In genomic region chr8:105157555-105157954, GRCm38 (mm10) we compare ENCODE assay signal across 9 mouse cellular contexts. TPM values are rescaled to one million over a fixed set of nuclear protein-coding genes. Genes with fewer than 3 reads are reported as not detected.
DNase-seq lines count a peak whose midpoint lies in the region; TF ChIP-seq lines count a peak whose summit lies in the region.
"Had no signal": no experiment of that assay in that cellular context is flagged by ENCODE, and none has a peak within 500 bp of the region (broad histone marks: within the 10 kb centered on the region; RNA-seq: fewer than 3 reads in every experiment).

No protein-coding gene starts in this region.

- H3K27me3 ChIP-seq in C2C12 (ENCODE audit: control insufficient read depth, insufficient read depth, insufficient read length) = no peaks in the 10 kb centered on the region

- peak; percentile 89 for DNase-seq in heart, adult 11 months
- no peak for DNase-seq in heart, postnatal 25 days (ENCODE audit: low spot score)
- peak; percentile 68 for DNase-seq in adrenal gland, postnatal 10 days
- DNase-seq in induced T-regulatory cell, adult 2 months (ENCODE audit: low read depth) = peak; percentile 79
- DNase-seq in mesoderm, embryonic 11.5 days (ENCODE audit: low read depth, low spot score) = peak; percentile 52
- peak; percentile 65 for DNase-seq in thymus, postnatal 25 days
- DNase-seq in right cerebral cortex, postnatal 4 days = no peak

- H3K79me2 ChIP-seq in C2C12 (ENCODE audit: control insufficient read depth, insufficient read depth) = no peaks in the 10 kb centered on the region

- H3K36me3 ChIP-seq in C2C12 (ENCODE audit: control insufficient read depth, insufficient read depth) = no peaks in the 10 kb centered on the region

- H3ac ChIP-seq in C2C12 (ENCODE audit: control insufficient read depth, insufficient read length, low read depth) = no peak overlapping the region

- H3K79me3 ChIP-seq in C2C12 (ENCODE audit: low read depth) = no peaks in the 10 kb centered on the region

- intact Hi-C loops in heart, postnatal 25 days (cut with DNase I) = loop anchor here (5.0 kb wide), 1 partner anchor 60 kb away; no protein-coding TSS in a partner anchor

- no peak overlapping the region for H3K4me3 ChIP-seq in C2C12 (ENCODE audit: insufficient read depth, poor library complexity, severe bottlenecking)

- peak; percentile 68 for TF ChIP-seq CTCF in C2C12 (IDR thresholded peaks at IDR 0.05; ENCODE audit: control insufficient read depth, insufficient read depth, insufficient read length)

TF ChIP-seq in C2C12, 6 proteins besides CTCF, POLR2A, EP300 and RAD21:
- no peak for TF ChIP-seq MYOG (IDR thresholded peaks at IDR 0.05; ENCODE audit: control insufficient read depth, extremely low read depth, insufficient read length)
- no peak for TF ChIP-seq CEBPB (IDR thresholded peaks at IDR 0.05; ENCODE audit: low read depth)
- TF ChIP-seq MAX (IDR thresholded peaks at IDR 0.05) = no peak
- TF ChIP-seq USF1 (IDR thresholded peaks at IDR 0.05; ENCODE audit: low read depth) = no peak
- TF ChIP-seq FOSL1 (IDR thresholded peaks at IDR 0.05; ENCODE audit: insufficient read depth, low read length, poor library complexity, severe bottlenecking) = no peak
- TF ChIP-seq MYOD1 (IDR thresholded peaks at IDR 0.05; ENCODE audit: control insufficient read depth, insufficient read length, low read depth) = no peak
TF ChIP-seq in C2C12: peak in this region for 0.

RNA-seq across cellular contexts. Expression of gene Cbfb, which starts 12.9 kb away (rescaled TPM):
- total RNA-seq in heart, postnatal 25 days (2021) = 10 to 100 TPM; 20.2 to 26.8 TPM
- polyA plus RNA-seq in C2C12 (2012; fragmentation: generic; extraction: Trizol) = 39.9 TPM
- total RNA-seq in adrenal gland, postnatal 10 days (2021) = 10 to 100 TPM; 47.2 to 50.2 TPM

RNA-seq across cellular contexts. Expression of gene Ces4a, which starts 26.0 kb away (rescaled TPM):
- total RNA-seq in heart, postnatal 25 days (2021) = not detected
- not detected for polyA plus RNA-seq in C2C12 (2012; fragmentation: generic; extraction: Trizol)
- total RNA-seq in adrenal gland, postnatal 10 days (2021) = not detected
- total RNA-seq: layer of hippocampus, adult 18-20 months had no signal

Comparison
In these comparisons a context has a peak if more than half of its experiments do, and no peak if none do; other contexts are left out.
1. DNase-seq: peak in heart, adult 11 months (single experiment), adrenal gland, postnatal 10 days (single experiment), induced T-regulatory cell, adult 2 months (single experiment), mesoderm, embryonic 11.5 days (single experiment) and thymus, postnatal 25 days (single experiment); none in heart, postnatal 25 days (single experiment) and right cerebral cortex, postnatal 4 days (single experiment).